Mouse (Mus musculus) fat pad, adult 2 months (tissue): Measurements from ENCODE around the gene Sh3glb2.

Experiments used
- DNase-seq: peaks from one replicate; pipeline ENCODE4 v3.0.0-alpha.2; 2011; ENCODE audit warnings: low read depth, low spot score; ENCODE audit errors: extremely low read depth

Gene Sh3glb2

DNA sequence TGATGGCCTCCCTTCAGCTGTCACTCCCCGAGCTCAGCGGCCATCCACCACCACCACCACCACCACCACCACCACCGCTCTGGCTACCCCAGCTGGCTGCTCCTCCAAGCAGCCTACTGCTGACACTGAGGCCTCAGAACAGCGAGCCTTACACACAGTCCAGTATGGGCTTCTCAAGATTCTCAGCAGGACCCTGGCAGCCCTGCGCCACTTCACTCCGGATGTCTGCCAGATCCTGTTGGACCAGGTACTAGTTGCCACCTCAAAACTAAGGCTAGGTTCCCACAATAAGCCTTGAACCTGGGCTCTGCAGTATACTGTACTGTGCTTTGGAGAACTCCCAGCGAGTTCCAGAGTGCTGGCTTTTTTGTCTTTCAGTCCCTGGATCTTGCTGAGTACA is 16.6 kb downstream of the Sh3glb2 start:
- DNase-seq, result no peak

DNA sequence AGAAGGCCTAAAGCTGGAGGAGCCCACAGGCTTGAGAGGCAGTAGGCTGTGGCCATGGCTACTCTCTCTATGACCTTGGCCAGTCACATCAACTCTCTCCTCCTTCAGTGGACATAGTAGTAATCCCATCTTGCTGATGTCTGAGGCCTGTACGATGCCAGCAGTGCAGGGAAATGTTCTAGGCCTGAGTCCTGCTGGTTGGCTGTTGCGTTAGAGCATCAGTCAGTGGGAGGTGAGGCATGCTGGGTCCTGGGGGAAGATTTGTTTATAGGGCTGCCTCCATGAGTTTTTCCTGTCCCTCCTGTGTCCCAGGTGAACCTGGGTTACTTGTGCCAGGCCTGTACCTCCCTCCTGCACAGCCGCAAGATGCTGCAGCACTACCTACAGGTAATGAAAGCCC is 17.1 kb downstream of the Sh3glb2 start:
- no peak for DNase-seq

DNA sequence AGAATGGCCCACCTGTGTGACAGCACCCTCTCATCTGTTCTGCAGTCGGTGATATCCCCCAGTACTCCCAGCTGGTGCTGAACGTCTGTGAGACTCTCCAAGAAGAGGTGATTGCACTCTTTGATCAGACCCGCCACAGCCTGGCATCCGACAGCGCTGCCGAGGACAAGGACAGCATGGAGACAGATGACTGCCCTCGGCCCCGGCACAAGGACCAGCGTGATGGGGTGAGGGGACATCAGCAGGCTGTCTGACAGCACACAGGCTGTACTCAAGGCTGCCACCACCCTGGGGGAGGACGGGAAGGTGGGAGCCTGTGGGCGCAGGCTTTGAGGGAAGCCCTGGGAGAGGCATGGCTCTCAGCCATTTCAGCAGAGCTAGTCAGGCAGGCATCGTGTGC is 22.0 kb downstream of the Sh3glb2 start:
- no peak for DNase-seq

DNA sequence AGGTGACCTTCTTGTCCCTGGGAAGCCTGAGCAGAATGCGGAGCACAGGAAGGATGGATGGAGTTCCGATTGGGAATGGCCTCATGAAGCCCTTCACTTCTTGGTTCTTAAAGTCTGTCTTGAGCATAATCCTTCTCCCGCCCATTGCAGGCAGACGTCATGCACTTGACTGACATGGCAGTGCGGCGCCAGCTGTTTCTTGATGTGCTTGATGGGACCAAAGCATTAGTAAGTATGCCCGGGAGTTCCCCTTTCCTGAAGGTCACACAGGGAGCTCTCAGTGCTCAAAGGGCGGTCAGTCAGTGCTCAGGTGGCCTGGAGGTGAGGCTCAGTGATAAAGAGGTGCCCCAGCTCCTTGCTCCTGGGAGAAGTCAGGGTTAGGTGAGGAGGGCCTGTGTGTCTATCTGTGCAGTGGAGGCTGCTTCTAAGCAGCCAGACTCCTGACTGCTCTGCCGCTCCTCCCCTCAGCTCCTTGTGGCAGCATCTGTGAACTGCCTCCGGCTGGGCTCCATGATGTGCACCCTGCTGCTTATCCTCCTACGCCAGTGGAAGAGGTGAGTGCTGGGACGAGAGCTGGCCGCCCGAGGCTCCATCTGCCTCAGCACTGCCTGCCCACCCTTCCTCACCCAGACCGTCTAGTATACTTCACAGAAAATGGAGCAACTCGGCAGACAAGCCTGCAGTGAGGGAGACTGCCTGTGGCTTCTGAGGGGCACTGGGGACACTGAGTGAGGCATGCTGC is 22.8 kb downstream of the Sh3glb2 start:
- DNase-seq, result no peak

DNA sequence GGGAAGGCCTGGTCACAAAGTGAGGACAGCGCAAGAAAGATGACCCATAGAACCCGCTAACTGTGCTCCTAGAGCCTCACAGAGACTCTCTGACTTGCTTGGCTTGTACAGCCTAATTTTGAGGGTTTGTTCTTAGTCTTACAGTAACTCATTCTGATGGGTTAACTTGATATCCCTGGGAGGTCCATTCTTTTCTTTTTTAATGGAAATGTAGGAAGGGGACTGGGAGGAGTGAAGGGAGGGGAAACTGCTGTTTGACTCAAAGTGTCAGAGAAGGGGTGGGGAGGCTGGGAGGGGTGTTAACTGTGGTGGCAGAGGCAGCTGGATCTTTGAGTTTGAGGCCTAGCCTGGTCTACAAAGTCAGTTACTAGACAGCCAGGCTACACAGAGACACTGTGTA is 23.8 kb downstream of the Sh3glb2 start:
- no peak for DNase-seq

DNA sequence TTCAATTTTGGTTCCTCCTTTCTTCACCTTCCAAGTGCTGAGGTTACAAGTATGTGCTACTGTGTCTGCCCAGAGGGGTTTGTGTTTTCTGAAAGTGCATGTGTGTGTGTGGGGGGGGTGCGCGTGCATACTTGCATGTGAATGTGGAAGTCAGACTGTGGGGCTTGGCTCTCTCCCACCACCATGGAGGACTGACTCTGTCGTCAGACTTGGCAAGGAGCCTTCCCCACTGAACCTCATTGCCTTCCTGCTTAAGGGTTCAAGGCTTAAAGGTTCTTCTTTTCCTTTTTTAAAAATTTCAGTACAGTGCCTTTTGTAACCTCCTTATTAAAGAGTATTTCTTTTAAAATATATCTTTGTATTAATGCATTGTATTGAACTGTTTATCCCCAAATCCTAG is 30.3 kb downstream of the Sh3glb2 start:
- no peak for DNase-seq

DNA sequence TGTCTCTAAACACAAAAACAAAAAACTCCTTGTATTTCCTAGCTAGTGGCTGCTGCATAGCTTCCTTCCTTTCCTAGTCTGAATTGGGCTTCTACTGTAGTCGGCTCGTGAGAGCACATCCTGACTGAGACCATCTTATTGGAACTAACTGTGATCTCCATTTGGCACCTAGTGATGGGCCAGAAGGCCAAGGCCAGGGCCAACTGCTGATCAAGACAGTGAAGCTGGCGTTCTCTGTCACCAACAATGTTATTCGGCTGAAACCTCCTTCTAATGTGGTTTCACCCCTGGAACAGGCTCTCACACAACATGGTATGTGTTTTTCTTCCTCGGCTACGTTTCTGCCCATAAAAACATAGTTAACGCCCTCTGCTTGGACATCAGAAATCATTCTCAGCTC is 31.9 kb downstream of the Sh3glb2 start:
- no peak for DNase-seq

DNA sequence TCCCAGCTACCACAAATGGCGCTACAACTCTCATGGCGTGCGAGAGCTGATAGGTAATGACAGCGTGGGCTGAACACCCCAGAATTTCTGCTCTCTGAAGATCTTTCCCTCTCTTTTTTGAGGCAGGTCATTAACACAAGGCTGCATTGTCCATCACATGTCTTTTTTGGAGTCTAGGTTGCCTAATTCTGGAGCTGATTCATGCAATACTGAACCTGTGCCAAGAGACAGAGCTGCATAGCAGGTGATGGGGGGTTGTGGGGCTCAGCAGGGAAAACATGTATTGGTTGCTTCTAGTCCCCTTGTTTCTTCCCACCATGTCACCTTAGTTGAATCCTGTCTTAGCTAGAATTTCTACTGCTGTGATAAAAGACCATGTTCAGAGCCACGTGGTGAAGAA is 33.8 kb downstream of the Sh3glb2 start:
- no peak for DNase-seq

DNA sequence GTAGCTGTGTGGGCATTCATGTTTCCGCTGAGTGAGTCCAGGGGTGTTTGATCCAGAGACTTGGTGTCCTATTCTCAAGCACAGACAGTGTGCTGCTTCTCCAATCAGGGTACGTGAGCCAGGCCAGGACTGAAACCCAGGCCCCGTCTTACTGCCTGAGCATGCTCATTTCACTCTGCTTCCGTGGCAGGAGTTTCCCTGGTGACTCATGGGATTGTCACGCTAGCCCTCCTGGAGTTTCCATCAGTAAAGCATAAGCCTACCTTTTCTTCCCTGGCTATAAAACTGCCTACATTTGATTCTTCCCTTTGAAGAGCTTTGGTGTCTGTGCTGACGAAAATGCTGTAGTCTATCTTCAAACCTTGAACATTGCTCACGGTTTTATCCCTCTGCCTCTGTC is 36.0 kb downstream of the Sh3glb2 start:
- DNase-seq, result no peak

DNA sequence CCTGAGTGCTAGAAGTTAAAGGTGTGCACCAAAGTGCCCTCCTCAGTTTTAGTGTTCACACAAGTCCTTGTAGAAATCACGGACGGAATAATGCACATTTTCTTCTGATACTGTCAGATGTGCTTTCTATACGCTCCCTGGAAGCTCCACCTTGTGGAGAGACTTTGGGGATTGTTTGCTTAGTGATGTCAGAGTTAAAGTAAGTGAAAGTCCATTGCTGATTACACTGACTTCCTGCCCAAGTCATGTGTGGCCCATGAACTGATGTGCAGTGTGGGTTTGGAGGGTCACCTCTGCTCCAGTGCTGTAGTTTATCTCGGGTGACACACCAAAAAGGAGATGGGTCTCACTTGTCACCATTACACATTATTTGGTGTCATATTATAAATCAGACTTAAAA is 39.9 kb downstream of the Sh3glb2 start:
- DNase-seq, result no peak

DNA sequence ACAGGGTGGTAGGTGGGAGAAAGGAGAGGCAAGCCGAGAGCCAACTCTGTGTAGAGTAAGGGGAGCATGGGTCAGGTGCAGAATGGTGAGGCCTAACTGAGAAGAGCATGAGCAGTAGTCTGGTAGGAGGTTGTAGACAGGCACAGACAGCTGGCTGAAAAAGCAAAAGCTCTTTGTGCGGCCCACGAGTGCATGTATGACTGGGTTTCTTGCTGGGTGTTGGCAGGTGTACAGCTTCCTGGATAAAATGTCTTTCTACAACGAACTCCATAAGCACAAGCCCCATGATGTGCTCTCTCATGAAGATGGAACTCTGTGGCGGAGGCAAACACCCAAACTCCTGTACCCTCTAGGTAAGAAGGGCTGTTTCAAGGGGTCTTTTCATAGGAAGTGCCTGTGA is 42.2 kb downstream of the Sh3glb2 start:
- DNase-seq, result no peak

DNA sequence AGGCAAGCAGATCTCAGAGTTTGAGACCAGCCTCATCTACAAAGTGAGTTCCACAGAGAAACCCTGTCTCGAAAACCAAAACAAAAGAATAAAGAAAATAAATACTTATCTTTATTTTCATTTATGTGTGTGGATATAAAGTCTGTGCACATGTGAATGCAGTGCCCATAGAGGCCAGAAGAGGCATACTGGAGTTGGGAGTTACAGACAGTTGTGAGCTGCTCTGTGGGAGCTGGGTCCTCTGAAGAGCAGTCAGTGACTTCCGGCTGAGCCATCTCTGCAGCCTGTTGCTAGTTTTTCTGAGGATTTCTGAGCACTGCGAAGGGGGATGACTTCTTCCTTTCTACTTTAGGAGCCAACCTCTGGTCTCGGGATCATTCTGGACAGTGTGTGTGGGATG is 43.0 kb downstream of the Sh3glb2 start:
- no peak for DNase-seq

DNA sequence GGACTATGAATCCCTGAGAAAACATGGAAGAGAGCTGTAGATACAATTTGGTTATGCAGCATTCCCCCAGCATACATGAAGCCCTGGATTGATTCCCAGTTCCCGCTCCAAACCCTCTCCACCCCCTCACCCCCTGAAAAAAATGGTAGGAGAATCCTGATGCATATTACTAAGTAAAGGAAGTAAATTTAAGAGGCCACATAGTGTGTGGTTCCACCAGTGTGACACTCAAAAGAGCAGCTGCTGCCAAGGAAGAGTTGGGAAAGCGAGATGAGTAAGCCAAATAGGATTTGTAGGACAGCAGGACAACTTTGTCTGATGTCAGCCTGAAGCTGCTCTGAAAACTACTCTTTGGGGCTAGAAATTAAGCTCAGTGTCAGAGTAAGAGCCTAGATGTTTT is 47.7 kb downstream of the Sh3glb2 start:
- DNase-seq, result peak; percentile 26

DNA sequence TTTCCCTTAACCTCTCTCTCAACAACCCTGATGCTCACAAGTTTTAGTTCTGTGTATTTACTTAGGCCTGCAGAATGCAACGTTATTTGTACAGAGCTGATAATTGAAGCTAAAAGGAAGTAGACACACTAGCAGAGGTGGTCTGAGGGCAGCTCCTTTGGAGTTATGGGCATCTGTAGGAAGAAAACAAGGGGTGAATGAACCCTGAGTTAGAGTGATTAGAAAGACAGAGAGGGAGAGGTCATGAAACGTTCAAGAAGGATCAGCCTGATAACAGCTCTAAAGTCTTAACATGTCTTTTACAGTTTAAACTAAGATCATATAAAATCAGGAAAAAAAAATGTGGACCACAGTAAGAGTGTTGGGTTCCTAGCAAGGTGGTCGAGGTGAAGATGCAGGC is 49.8 kb downstream of the Sh3glb2 start:
- DNase-seq, result no peak

DNA sequence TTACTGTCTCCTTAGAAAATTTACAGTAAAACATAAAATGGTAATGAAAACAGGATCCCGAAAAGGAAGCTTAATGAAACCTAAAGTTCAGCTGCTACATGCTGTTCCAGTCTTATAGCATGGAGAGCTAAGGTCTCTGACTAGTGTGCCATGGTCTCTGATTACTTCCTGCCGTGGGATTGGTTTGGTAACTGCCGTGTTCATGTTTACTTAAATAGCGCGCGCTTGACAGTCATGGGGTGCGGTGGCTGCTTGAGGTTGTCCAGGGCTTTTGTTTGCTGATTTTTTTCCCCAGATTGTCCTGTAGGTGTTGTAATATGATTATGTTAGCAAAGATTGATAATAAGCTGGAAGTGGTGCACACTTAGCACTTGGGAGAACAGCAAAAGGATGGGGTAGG is 53.0 kb downstream of the Sh3glb2 start:
- DNase-seq, result no peak

DNA sequence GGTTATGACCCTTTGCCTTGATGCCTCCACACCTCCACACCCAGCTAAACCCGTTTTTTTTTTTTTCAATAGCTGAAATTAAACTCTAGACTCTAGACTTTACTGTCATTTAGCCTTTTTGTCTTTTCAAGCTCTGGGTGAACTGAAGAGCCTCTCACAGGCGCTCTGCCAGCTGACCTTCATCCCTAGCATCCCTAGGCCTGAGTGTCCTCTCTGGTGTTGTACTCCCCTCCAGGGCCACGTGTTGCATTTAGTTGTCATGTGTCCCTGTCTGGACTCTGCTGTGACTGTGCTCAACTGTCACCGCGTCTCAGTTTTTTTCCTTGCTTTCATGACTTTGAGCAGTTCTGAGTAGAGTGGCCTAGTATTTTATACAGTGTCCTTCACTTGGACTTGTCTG is 59.2 kb downstream of the Sh3glb2 start:
- DNase-seq, result no peak

DNA sequence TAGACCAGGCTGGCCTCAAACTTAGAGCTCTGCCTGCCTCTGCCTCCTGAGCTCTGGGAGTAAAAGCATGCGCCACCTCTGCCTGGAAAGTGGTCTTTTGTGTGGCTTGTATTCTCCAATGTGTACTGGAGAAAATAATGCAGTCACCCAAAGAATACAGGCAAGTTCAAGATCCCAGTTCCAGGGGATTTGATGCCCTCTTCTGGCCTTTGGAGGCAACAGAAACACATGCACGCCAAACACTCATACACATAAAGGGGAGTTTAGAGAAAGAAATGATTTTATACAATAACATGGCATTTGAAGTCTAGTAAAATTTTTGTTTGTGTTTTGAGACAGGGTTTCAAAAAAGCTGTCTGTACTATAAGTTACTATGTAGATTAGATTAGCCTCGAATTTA is 59.6 kb downstream of the Sh3glb2 start:
- DNase-seq, result no peak
